Mouse (Mus musculus): ENCODE data around the gene Insrr.
"Not testable (repeated sequence)": the region's sequence is repeated elsewhere in the genome, so short reads cannot be mapped to it uniquely, and the experiment has no call there.

Gene Insrr

GRCm38 (mm10) chr3:87778283-87778682 lies 18.5 kb upstream of the Insrr start:
- DNase-seq (ENCODE audit: low spot score): no peak

DNA sequence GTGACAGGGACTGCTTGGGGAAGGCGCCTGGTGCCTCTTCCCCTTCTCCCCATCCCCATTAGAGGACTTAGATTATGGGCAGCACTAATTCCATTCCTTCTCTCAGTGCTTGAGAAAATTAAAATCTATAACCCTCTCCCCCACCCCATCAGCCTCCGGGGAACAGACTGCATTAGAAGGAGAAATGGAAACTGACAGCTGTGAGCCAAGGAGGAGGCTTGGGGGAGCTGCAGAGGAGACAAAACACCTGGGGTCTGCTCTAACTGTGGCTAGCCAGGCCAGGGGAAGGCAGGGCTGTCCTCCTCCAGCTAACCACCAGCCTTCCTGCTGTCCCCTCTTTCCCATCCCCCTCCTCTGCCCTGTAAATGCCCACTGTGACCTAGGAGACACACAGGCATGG lies 17.7 kb upstream of the Insrr start:
- no peak for DNase-seq (ENCODE audit: low spot score)

DNA sequence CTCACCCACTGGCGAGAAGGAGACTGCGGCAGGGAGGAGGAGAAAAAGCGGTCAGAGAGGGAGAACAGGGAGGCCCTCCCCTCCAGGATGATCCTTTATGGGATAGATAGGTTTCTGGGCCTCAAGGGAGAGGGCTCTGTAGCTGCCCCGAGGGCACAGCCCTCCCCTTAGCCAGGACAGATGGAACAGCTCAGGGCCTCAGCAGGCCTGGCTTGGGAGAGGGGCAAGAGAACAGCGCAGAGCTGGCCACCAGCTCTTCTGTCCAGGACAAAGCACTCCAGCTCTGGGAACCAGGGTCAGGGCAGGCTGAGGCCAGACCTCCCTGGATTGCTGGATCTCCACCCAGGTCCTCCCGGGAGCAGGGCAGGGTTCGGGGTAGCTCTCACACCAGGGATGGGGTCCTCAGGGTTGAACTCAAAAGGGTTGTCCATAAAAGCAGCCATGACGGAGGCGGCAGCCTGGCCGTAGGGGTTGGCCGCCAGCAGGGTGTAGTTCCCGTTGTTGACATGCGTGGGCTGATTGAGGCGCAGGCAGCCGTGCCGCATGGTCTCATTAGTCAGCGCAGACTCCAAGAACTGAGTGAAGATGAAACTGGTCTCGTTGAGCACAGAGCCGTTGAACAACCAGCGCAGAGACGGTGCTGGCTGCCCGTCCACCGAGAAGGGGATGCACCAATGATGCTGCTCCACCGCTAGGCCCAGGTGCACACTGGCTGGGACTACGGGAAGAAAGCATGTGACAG lies 13.3 kb upstream of the Insrr start:
- DNase-seq (ENCODE audit: low spot score): no peak

- DNase-seq (ENCODE audit: low spot score): no peak
These were observed 11.6 kb upstream of the Insrr start for GRCm38 (mm10) chr3:87785156-87785555.

- DNase-seq (ENCODE audit: low spot score): no peak
These were observed 11.0 kb upstream of the Insrr start for GRCm38 (mm10) chr3:87785626-87786214.

GRCm38 (mm10) chr3:87789248-87789647 lies 7.5 kb upstream of the Insrr start:
- DNase-seq (ENCODE audit: low spot score): no peak

- no peak for DNase-seq (ENCODE audit: low spot score)
These were observed 7.0 kb upstream of the Insrr start for GRCm38 (mm10) chr3:87789768-87790167.

DNA sequence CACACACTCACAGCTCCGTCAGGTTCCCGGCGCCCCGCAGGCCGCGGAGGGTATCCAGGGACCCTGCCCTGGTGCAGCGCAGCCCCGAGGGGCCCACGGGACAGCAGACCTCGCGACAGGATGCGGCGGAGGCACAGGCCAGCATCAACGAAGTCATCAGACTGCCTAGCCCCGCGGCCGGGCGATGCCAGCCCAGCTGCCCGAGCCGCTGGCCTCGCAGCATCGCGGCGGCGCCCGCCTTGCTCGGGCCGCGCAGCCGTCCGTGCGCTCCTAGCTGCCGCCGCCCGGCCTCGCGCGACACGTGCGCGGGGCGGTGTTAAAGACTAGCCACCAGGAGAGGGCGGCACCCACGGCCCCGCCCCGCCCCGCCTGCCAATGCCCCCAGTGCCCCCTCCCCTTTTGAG lies 1.8 kb upstream of the Insrr start, which contains the start of gene Ntrk1:
Gene Ntrk1, minus strand, starts transcription at position 241 of the 404 bp plus-strand sequence.
- no peak for DNase-seq (ENCODE audit: low spot score)

GRCm38 (mm10) chr3:87795336-87796277 lies 1.1 kb upstream of the Insrr start:
- peak; percentile 68 for DNase-seq (ENCODE audit: low spot score)

DNA sequence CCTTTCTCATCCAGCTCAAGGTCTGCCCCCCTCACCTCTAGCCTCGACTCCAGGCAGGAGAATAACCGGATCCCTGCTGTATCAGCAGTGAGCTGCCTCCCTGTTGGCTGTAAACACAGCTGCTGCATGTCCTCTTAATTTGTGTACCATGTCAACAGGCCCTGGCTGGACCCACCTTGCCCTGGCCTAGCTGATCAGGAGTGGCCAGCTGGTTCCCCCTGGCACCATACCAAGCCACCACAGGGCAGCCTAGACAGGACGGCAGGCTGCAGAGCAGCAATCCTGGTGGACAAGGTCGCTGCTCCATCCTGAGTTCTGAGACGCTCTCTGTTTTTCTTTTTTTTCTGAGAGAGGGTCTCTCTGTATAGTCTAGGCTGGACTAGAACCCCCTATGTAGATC lies 4.9 kb downstream of the Insrr start:
- DNase-seq (ENCODE audit: low spot score): no peak

DNA sequence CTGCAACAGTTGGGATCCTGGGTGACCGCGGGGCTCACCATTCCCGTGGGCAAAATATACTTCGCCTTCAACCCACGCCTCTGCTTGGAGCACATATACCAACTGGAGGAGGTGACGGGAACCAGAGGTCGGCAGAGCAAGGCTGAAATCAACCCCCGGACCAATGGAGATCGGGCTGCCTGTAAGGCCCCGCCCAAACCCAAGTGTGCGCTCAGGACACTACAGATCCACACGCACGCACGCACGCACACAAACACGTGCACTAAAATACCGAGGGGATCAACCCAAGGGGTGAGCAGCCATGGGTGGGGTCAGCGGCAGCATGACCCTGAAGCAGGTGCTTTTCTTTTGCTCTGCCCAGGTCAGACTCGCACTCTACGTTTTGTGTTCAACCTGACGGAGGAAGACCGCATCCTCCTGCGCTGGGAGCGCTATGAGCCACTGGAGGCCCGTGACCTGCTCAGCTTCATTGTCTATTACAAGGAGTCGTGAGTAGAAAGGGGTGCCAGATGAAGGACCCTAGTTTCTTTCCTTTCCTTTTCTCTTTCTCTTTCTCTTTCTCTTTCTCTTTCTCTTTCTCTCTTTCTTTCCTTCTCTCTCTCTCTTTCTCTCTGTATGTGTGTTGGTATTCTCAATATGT lies 7.4 kb downstream of the Insrr start:
- DNase-seq (ENCODE audit: low spot score): no peak

- DNase-seq (ENCODE audit: low spot score): no peak
These were observed 12.7 kb downstream of the Insrr start for GRCm38 (mm10) chr3:87809322-87809962.

GRCm38 (mm10) chr3:87811297-87811696 lies 14.5 kb downstream of the Insrr start:
- no peak for DNase-seq (ENCODE audit: low spot score)

DNA sequence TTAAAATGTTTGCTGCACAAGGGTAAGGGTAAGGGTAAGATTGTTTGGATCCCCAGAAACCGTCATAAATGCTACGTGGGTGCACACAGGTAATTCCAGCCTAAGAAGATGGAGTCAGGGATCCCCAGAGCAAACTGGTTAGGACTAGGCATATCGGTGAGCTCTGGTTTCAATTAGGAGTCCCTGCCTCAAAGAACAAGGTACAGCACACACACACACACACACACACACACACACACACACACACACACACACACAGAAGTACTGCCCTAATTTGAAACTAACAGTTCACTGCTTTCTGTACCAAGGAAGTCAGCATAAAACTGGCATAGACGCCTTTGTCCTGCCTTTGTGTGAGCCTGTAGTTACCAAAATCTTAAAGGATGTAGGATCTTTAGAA lies 15.7 kb downstream of the Insrr start:
- no peak for DNase-seq (ENCODE audit: low spot score)

DNA sequence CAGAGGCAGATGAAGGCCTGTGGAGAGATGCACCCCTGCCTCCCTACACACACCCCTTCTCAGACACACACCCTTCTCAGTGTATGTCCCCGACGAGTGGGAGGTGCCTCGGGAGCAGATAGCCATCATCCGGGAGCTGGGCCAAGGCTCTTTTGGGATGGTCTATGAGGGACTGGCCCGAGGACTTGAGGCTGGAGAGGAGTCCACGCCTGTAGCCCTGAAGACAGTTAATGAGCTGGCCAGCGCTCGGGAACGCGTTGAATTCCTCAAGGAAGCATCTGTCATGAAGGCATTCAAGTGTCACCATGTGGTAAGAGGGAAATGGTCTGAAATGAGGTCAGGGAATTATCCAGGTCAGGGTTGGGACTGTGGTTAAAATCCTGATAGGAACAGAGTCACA lies 16.1 kb downstream of the Insrr start:
- peak; percentile 52 for DNase-seq (ENCODE audit: low spot score)

DNA sequence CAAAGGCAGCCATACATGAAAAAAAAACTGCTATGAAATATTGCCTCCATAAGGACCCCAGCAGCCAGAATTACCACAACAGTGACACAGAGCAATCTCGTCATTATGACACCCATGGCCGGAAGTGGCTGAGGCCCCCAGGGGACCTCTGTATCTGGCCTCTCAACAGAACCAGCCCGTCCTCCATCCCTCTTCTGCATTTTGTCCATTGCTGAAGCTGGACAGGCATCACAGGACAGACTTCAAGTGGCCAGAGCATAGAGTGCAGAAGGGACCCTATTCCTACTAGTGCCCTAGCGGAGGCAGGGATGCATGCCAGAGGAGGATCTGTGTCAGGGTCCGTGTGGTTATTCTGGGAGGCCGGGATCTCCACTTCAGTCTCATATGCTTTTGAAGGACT lies 19.4 kb downstream of the Insrr start:
- no peak for DNase-seq (ENCODE audit: low spot score)

GRCm38 (mm10) chr3:87816646-87817093 lies 19.9 kb downstream of the Insrr start:
- peak; percentile 56 for DNase-seq (ENCODE audit: low spot score)

DNA sequence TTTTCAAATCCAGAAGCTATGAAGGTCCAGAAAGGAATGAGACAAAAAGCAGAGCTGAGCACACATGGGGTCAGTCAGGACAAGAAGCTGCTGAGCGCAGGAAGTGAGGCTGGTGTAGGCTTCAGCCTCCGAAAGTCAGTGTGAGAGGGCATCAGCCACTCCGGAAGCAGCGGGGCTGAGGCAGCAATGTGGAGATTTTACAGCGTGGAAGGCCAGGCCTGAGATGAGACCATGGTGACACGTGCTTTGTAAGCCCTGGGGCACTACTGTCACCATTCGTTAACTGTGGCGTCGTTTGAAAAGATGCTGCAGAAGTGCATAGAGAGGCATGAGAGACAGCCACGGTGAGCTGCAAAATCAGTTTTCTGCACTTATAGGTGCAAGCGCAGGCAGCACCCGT lies 21.5 kb downstream of the Insrr start:
- DNase-seq (ENCODE audit: low spot score): no peak

GRCm38 (mm10) chr3:87824206-87824605 lies 27.5 kb downstream of the Insrr start, which contains the start of gene Pear1:
Pear1 (minus strand) TSS chr3:87824306.
- not testable (repeated sequence) for DNase-seq (ENCODE audit: low spot score)

DNA sequence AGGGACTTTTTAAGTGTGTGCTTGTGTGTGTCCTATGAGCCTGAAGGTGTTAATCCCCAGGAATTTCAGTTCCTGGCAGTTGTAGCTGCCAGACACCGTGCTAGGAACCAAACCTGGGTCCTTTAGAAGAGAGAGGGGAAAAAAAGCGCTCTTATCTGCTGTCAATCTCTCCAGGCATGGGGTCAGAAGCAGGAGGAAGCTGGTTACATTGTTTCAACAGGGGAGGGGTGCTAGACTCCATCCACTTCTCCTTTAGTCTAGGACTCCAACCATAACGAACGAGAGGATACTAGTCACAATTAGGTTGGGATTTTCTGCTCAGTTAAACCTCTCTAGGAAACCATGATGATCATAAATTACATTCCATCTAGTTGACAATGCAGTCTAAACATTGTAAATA lies 31.7 kb downstream of the Insrr start:
- DNase-seq (ENCODE audit: low spot score): peak; percentile 53

DNA sequence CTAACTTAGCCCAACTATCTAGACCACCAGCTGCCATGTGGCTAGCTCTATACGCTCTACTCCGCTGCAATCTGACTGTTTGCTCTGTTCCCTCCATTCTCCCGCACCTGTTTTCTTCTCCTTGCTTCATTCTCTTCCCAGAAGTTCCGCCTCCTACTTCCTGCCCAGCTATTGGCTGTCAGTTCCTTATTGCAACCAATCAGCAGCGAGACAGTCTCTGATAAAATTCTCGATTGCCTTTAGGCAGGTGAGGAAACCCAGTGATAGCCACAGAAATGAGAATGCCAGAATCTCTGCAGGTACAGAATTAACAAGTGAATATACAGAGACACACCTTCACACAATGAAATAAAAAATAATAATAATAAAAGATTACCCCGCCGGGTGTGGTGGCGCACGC lies 32.3 kb downstream of the Insrr start:
- no peak for DNase-seq (ENCODE audit: low spot score)
